Mouse (Mus musculus): ENCODE results near the gene Smpdl3b. TPM values are rescaled to one million over a fixed set of nuclear protein-coding genes. Genes with fewer than 3 reads are reported as not detected.

The Smpdl3b gene
- total and polyA plus RNA-seq, 2 experiments from 2014 or later, result 1.1 to 1.3 TPM

DNA sequence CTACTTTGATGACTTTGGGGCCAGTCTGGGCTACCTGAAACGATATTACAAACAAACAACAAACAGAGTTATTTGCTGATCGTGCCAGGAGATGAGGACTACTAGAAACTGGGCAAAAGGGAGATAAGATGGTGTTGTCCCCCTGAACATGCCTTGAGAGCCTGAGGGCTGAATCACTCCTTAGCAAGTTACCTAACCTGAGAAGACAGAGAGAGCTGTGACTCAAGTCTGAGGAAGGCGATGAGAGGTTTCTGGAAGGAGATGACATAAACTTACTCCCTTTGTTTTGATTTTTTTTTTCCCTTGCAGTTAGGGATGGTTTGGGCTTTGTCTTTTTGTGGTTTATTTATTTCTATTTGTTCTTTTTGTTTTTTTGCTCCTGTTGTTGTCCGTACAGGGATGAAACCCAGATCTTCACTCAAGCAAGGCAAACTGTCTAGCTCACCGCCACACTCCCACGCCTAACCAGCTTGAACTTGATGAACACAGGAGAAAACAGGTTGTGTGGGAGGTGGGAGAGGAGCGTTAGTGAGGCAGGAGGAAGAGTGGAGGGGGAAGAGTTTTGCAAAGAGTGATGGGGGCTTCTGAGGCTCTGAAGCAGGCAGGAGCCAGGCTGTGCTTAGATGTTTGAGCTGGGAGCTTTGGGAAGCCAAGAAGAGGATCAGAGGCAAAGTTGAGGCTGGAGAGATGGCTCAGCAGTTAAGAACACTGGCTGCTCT, 740 bp upstream of the Smpdl3b start:
- Histone ChIP-seq H3K9ac (replicated peaks; ENCODE audit: low read length, poor library complexity, severe bottlenecking) (no peak overlapping the region), H3K4me1 (ENCODE audit: insufficient read depth, low read length) (peaks cover 2% of the 10 kb centered on the region; the same call in 1 of the 2 replicates), H3K27ac (ENCODE audit: low read depth, low read length) (no peak overlapping the region), H3K36me3 (ENCODE audit: insufficient read depth, low read length) (no peaks in the 10 kb centered on the region), H3K27me3 (ENCODE audit: insufficient read depth, low read length) (no peaks in the 10 kb centered on the region), H3K9me3 (ENCODE audit: low read length) (no peaks in the 10 kb centered on the region), H3K4me2 (ENCODE audit: low read depth, low read length, poor library complexity, severe bottlenecking) (peak overlapping the region; percentile 85; the same call in 1 of the 2 replicates), H3K4me3 (ENCODE audit: low read depth, low read length) (no peak overlapping the region)
- no peak for DNase-seq (ENCODE audit: low spot score)
- 86% methylated on average over 7 of the region's 7 CpGs for WGBS
- TF ChIP-seq CTCF (IDR thresholded peaks at IDR 0.05), result no peak
- ATAC-seq (ENCODE audit: low FRiP score), result no peak

DNA sequence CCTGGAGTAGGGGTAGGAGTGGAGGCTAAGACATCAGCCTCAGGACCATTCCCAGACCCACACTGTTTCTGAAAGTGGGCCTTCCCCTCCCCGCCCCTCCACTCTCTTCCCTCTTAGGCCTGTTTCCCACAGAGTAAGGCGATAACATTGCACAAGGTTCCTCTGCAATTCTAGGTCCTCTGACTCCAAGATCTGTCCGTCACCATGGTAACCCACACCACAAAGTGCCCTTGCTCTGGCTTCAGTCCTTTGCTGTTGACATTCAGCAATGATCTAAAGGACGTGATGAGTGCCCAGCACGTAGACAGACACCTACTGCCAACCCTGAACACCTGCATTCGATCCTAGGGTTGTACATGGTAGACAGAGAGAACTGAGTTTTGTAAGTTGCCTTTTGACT, 4.1 kb downstream of the Smpdl3b start:
- Histone ChIP-seq H3K4me2 (ENCODE audit: low read depth, low read length, poor library complexity, severe bottlenecking) (no peak overlapping the region), H3K9me3 (ENCODE audit: low read length) (no peaks in the 10 kb centered on the region), H3K27ac (ENCODE audit: low read depth, low read length) (no peak overlapping the region), H3K4me3 (ENCODE audit: low read depth, low read length) (no peak overlapping the region), H3K4me1 (ENCODE audit: insufficient read depth, low read length) (peaks cover 2% of the 10 kb centered on the region; the same call in 1 of the 2 replicates), H3K9ac (replicated peaks; ENCODE audit: low read length, poor library complexity, severe bottlenecking) (no peak overlapping the region), H3K27me3 (ENCODE audit: insufficient read depth, low read length) (no peaks in the 10 kb centered on the region), H3K36me3 (ENCODE audit: insufficient read depth, low read length) (no peaks in the 10 kb centered on the region)
- ATAC-seq (ENCODE audit: low FRiP score) (no peak), DNase-seq (ENCODE audit: low spot score) (peak; percentile 27)
- WGBS, result 63% methylated on average over 6 of the region's 6 CpGs
- no peak for TF ChIP-seq CTCF (IDR thresholded peaks at IDR 0.05)

DNA sequence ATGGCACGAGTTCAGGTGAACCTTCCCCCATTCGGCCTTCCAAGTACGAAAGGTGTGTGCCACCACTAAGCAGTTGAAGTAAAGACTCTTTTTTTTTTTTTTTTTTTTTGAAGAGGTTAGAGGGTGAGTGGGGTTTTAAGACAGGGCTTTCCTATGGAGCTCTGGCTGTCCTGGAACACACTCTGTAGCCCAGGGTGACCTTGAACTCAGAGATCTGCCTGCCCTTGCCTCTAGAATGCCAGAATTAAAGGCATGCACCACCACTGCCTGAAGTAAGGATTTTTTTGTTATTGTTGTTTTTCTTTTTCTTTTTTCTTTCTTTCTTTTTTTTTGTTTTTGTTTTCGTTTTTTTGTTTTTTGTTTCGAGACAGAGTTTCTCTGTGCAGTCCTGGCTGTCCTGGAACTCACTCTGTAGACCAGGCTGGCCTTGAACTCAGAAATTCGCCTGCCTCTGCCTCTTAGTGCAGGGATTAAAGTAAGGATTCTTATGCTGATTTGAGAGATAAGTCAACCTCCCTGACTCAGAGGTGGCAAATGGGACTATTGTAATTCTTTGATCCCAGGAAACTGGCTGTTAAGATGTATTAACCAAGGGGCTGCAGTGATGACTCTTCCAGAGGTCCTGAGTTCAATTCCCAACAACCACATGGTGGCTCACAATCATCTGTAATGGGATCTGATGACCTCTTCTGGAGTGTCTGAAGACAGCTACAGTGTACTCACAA, 7.6 kb downstream of the Smpdl3b start:
- H3K27ac ChIP-seq (ENCODE audit: low read depth, low read length), result no peak overlapping the region
- no peaks in the 10 kb centered on the region for H3K27me3 ChIP-seq (ENCODE audit: insufficient read depth, low read length)
- H3K36me3 ChIP-seq (ENCODE audit: insufficient read depth, low read length), result no peaks in the 10 kb centered on the region
- no peak for ATAC-seq (ENCODE audit: low FRiP score)
- H3K9me3 ChIP-seq (ENCODE audit: low read length), result no peaks in the 10 kb centered on the region
- no peak overlapping the region for H3K9ac ChIP-seq (replicated peaks; ENCODE audit: low read length, poor library complexity, severe bottlenecking)
- H3K4me1 ChIP-seq (ENCODE audit: insufficient read depth, low read length), result 0 out of 2 replicates have a peak, but pooled peaks cover 5% of the 10 kb centered on the region
- no peak for DNase-seq (ENCODE audit: low spot score)
- H3K4me3 ChIP-seq (ENCODE audit: low read depth, low read length), result no peak overlapping the region
- no peak overlapping the region for H3K4me2 ChIP-seq (ENCODE audit: low read depth, low read length, poor library complexity, severe bottlenecking)
- no peak for TF ChIP-seq CTCF (IDR thresholded peaks at IDR 0.05)
- WGBS, result 80% methylated on average over 6 of the region's 6 CpGs

DNA sequence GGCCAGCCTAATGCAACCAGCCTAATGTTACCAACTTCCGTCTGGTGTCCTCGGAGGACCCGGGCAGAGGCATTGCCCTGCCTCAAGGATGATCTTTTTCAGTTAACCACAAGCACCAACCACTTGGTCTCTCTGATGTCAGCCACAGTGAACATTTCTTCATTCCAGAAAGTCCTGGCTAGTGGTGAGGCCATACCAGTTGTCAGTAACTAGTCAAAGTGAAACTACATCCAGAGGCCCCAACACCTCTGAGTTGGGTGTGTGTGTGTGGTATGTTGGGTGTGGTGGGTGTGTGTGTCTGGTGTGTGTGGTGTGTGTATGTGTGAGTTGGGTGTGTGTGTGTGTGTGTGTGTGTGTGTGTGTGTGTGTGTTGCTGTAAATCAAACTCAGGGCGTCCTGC, 8.3 kb downstream of the Smpdl3b start:
- TF ChIP-seq CTCF (IDR thresholded peaks at IDR 0.05), result no peak
- Histone ChIP-seq H3K9me3 (ENCODE audit: low read length) (no peaks in the 10 kb centered on the region), H3K9ac (replicated peaks; ENCODE audit: low read length, poor library complexity, severe bottlenecking) (no peak overlapping the region), H3K27me3 (ENCODE audit: insufficient read depth, low read length) (no peaks in the 10 kb centered on the region), H3K27ac (ENCODE audit: low read depth, low read length) (no peak overlapping the region), H3K36me3 (ENCODE audit: insufficient read depth, low read length) (no peaks in the 10 kb centered on the region), H3K4me3 (ENCODE audit: low read depth, low read length) (no peak overlapping the region), H3K4me2 (ENCODE audit: low read depth, low read length, poor library complexity, severe bottlenecking) (no peak overlapping the region), H3K4me1 (ENCODE audit: insufficient read depth, low read length) (0 out of 2 replicates have a peak, but pooled peaks cover 8% of the 10 kb centered on the region)
- 95% methylated on average over 4 of the region's 4 CpGs for WGBS
- ATAC-seq (ENCODE audit: low FRiP score) (no peak), DNase-seq (ENCODE audit: low spot score) (no peak)

DNA sequence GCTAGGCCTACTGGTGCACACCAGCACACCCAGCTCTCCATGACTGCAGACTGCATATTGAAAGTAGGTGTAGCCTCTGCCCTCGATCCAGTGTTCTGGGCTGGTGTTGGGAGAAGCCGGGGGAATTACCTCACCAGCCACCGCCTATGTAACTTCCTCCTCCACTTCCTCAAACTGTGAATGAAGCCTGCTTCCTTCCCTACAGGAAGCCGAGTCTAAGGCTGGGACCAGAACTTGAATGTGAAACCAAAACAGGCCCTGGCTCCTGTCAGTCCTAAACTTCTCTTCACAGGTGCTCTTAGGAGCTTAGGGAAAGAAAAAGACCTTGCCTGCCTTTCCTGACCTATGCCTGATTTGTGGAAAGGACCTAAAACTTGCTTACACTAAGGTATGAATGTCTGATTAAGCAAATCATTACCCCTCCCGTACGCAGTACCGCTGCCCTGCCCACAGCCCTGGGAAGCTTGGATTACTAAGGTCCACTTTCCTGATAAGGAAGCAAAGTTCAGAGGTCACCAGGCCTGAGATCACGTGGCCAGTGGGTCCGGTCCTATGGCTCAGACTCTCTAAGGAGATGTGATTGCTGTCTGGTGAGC, 9.3 kb downstream of the Smpdl3b start:
- Histone ChIP-seq H3K4me2 (ENCODE audit: low read depth, low read length, poor library complexity, severe bottlenecking) (no peak overlapping the region), H3K9ac (replicated peaks; ENCODE audit: low read length, poor library complexity, severe bottlenecking) (no peak overlapping the region), H3K9me3 (ENCODE audit: low read length) (no peaks in the 10 kb centered on the region), H3K36me3 (ENCODE audit: insufficient read depth, low read length) (no peaks in the 10 kb centered on the region), H3K27ac (ENCODE audit: low read depth, low read length) (no peak overlapping the region), H3K27me3 (ENCODE audit: insufficient read depth, low read length) (no peaks in the 10 kb centered on the region), H3K4me1 (ENCODE audit: insufficient read depth, low read length) (peaks cover 11% of the 10 kb centered on the region; the same call in 1 of the 2 replicates), H3K4me3 (ENCODE audit: low read depth, low read length) (no peak overlapping the region)
- no peak for ATAC-seq (ENCODE audit: low FRiP score)
- no peak for DNase-seq (ENCODE audit: low spot score)
- WGBS, result 75% methylated on average over 9 of the region's 9 CpGs
- no peak for TF ChIP-seq CTCF (IDR thresholded peaks at IDR 0.05)

All from midbrain, postnatal 0 days (tissue).